Mouse (Mus musculus) limb, embryonic 15.5 days (tissue): Measurements from ENCODE around the gene Nsfl1c. TPM values are rescaled to one million over a fixed set of nuclear protein-coding genes. Genes with fewer than 3 reads are reported as not detected.
A peak's percentile ranks its signal among the peaks of the same experiment; 100 is the strongest.

ENCODE experiments used
- ATAC-seq: fragments of 200-750 bp; cut with Nextera tagmentation; 2 replicates; pipeline ENCODE4 v1.8.0; 2017; ENCODE audit warnings: low read depth, moderate TSS enrichment; ENCODE audit not compliant: insufficient number of reproducible peaks, low FRiP score, low TSS enrichment
- H3K27ac ChIP-seq: fragments of 300-500 bp; sonication (generic); 2 replicates; pipeline ENCODE4 v1.5.1; 2015; ENCODE audit warnings: moderate library complexity, mild to moderate bottlenecking, inconsistent platforms
- H3K27me3 ChIP-seq: fragments of 300-500 bp; sonication (generic); 2 replicates; pipeline ENCODE4 v1.6.1; 2015; ENCODE audit warnings: inconsistent platforms
- H3K36me3 ChIP-seq: fragments of 300-500 bp; sonication (generic); 2 replicates; pipeline ENCODE4 v1.6.1; 2015; ENCODE audit warnings: inconsistent platforms
- H3K4me1 ChIP-seq: fragments of 300-500 bp; sonication (generic); 2 replicates; pipeline ENCODE4 v1.6.1; 2015; ENCODE audit warnings: inconsistent platforms
- H3K4me2 ChIP-seq: fragments of 300-500 bp; sonication (generic); 2 replicates; pipeline ENCODE4 v1.6.1; 2015; ENCODE audit warnings: mild to moderate bottlenecking, inconsistent platforms
- H3K4me3 ChIP-seq: fragments of 300-500 bp; sonication (generic); 2 replicates; pipeline ENCODE4 v1.5.1; 2015; ENCODE audit warnings: mild to moderate bottlenecking, inconsistent platforms
- H3K9ac ChIP-seq: fragments of 300-500 bp; sonication (generic); 2 replicates; pipeline ENCODE4 v1.6.1; 2015; ENCODE audit warnings: inconsistent platforms
- H3K9me3 ChIP-seq: fragments of 300-500 bp; sonication (generic); 2 replicates; pipeline ENCODE4 v1.6.1; 2016; ENCODE audit warnings: inconsistent platforms
- WGBS: fragments of 180-500 bp; shearing (Covaris S2); methylation state at CpG from one replicate; pipeline ENCODE4 v1.1.7; 2015; 5-methylcytosine and 5-hydroxymethylcytosine counted together
- polyA plus RNA-seq: library from polyadenylated mRNA; unstranded; fragments of >200 nt; fragmentation: Nextera tagmentation; extraction: Ambion mirVana; gene quantifications from 2 replicates; pipeline ENCODE4 v1.2.1, GENCODE M21; 2015

The Nsfl1c gene
- polyA plus RNA-seq, 1 experiment from 2014 or later: 232 TPM

DNA sequence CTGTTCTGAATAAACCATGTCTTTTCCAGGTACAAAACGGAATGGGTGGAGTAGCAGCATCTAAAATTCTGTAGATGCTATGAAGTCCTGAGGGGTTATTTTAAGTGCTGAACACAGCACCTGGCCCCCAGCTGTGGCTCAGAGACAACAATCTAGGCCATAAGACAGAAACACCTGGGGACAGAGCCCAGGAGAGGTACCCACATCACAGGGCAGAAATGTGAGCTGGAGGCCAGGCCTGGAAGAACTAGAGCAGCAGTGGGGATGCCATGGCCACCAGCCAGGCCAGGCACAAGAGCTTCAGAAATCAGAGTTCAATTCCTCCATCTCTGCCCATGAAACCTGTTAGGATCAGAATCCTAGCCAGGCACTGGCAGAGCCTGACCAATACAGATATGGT, 34.1 kb downstream of the Nsfl1c start:
- H3K27me3 ChIP-seq: no peaks in the 10 kb centered on the region
- H3K27ac ChIP-seq: no peak overlapping the region
- no peak overlapping the region for H3K4me2 ChIP-seq
- no peaks in the 10 kb centered on the region for H3K4me1 ChIP-seq
- no peak overlapping the region for H3K4me3 ChIP-seq
- H3K9me3 ChIP-seq: no peaks in the 10 kb centered on the region
- 71% methylated on average over 1 of the region's 1 CpGs for WGBS
- ATAC-seq: no peak
- no peak overlapping the region for H3K9ac ChIP-seq
- H3K36me3 ChIP-seq: no peaks in the 10 kb centered on the region

DNA sequence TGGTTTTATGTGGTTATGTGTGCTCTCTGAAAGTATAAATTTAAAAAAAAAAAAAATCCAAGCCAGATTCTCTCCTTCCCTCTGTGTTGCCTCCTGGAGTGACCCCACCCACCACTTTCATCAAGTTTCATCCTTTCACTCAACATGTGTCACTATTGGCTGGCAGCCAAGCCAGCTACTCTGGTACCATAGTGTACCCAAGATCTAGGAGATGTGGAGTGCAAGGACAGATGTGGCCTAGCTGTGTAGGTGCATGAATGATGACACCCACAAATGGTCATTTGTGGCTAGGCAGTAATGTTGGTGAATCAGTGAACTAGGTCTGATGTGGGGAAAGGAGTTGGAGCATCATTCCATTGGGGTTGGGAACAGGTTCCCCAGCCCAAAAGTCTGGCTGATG, 35.2 kb downstream of the Nsfl1c start:
- no peak for ATAC-seq
- H3K4me2 ChIP-seq: no peak overlapping the region

DNA sequence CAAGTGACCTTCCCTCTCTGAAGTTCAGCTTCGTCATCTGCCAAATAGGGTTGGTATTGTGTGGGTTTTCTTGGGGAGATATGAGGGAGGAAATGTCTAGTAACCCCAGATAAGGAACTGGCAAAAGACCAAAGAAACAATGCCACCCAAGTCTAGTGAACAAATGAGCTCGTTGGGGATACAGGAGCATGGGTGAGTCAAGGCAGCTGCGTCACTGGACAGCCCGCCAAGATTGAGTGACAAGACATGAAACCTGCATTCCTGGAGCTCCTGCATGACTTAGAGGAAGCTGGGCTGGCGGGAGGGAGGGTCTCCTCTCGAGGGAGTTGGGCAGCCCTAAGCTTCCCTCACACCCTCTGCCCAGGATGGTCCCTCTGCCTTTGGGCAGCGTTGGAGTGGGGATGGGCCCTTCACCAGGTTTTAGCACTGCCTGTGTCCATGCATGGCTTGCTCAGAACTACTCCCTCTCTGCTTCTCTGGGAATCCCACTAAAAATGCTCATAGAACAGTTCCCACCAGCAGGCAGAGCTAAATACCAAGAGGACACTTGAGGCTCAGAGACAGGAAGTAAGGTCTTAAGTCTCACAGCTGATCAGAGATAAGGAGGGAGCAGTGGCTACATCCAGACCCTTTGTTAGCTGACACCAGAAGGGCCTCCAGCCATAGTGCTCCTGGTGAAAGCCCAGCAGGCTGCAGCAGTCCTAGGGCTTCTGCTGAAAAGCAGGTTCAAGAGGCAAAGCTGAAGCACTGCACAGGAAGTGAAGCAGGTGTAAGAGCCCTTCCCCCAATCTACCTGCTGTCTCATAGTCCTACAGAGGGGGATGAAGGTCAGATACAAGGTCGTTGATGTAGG, 36.6 kb downstream of the Nsfl1c start:
- ATAC-seq: no peak
- H3K4me3 ChIP-seq: no peak overlapping the region
- H3K36me3 ChIP-seq: no peaks in the 10 kb centered on the region
- WGBS: 47% methylated on average over 8 of the region's 8 CpGs
- H3K9me3 ChIP-seq: no peaks in the 10 kb centered on the region
- H3K9ac ChIP-seq: no peak overlapping the region
- no peaks in the 10 kb centered on the region for H3K27me3 ChIP-seq
- H3K27ac ChIP-seq: no peak overlapping the region
- H3K4me2 ChIP-seq: no peak overlapping the region
- no peaks in the 10 kb centered on the region for H3K4me1 ChIP-seq

More for the DNA sequence above, 35.2 kb downstream of the Nsfl1c start:
- H3K9me3 ChIP-seq: no peaks in the 10 kb centered on the region
- no peak overlapping the region for H3K27ac ChIP-seq
- H3K4me3 ChIP-seq: no peak overlapping the region
- no peaks in the 10 kb centered on the region for H3K27me3 ChIP-seq
- no peaks in the 10 kb centered on the region for H3K4me1 ChIP-seq
- H3K9ac ChIP-seq: no peak overlapping the region
- no peaks in the 10 kb centered on the region for H3K36me3 ChIP-seq

DNA sequence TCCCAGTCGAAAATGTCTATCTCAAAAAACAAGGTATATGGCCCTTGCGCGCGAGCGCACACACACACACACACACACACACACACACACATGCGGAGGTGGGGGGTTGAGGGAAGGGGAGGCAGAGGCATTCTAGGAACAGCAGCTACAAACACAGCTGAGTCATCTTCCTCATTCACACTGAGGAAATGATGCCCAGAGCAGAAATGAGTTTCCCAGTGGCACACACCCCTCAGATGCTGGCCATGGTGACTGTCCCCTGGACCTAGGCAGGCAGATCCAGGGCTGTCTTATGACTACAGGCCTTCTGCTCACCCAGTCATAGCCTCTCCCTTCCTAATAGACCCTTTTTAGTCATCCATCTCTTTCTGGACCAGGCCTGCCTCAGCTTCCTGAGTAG, 39.6 kb downstream of the Nsfl1c start:
- Histone ChIP-seq H3K4me1 (no peaks in the 10 kb centered on the region), H3K27ac (no peak overlapping the region), H3K36me3 (no peaks in the 10 kb centered on the region), H3K4me3 (no peak overlapping the region), H3K4me2 (no peak overlapping the region), H3K27me3 (no peaks in the 10 kb centered on the region), H3K9ac (no peak overlapping the region), H3K9me3 (no peaks in the 10 kb centered on the region)
- 77% methylated on average over 6 of the region's 6 CpGs for WGBS
- no peak for ATAC-seq

DNA sequence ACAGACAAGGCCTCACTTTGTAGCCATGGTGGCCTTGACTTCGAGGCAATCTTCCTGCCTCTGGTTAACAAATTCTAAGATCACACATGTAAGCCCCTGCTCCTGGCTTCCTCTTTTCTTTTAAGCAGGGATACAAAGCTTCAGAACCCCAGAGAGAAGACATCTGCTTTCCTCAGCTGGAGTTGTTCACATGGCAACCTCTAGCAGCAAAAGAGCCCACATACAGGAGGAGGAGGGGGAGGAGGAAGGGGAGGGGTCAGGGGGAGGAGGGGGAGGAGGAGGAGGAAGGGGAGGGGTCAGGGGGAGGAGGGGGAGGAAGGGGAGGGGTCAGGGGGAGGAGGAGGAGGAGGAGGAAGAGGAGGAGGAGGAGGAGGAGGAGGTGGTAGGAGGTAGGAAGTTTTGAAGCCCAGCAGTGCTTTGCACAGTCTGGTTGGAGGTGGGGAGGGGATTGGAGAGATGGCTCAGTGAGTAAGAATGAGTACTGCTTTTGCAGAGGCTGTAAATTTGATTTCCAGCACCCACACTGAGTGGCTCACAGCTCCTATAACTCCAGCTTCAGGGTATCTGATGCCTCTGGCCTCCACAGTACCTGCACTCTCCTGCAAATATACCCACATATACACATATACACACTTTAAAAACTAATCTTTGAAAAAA, 42.1 kb downstream of the Nsfl1c start:
- H3K4me1 ChIP-seq: no peaks in the 10 kb centered on the region
- H3K4me2 ChIP-seq: no peak overlapping the region
- no peak overlapping the region for H3K4me3 ChIP-seq
- ATAC-seq: no peak
- 0 out of 2 replicates have a peak overlapping the region, but pooled peaks have one; percentile 22 for H3K27ac ChIP-seq
- H3K9me3 ChIP-seq: no peaks in the 10 kb centered on the region
- H3K27me3 ChIP-seq: no peaks in the 10 kb centered on the region
- no peak overlapping the region for H3K9ac ChIP-seq
- H3K36me3 ChIP-seq: no peaks in the 10 kb centered on the region
- WGBS: 86% methylated on average over 1 of the region's 1 CpGs

DNA sequence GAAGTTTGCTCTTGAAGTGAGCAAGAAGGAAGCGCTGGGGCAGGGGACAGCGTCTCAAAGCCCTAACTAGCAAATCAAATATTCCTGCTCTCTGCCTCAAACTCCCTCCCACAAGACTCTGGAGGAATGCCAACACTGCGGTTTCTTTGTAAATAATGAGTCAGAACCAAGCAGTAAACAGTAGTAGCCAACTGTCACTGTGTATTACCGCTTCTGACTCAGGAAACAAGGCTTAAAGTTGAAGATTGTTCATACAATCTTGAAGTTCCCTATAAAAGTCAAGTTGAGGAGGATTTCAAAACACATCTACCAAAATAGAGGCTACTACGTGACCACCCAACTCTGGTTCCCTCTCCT, 42.6 kb downstream of the Nsfl1c start:
- Histone ChIP-seq H3K27ac (0 out of 2 replicates have a peak overlapping the region, but pooled peaks have one; percentile 22), H3K4me3 (no peak overlapping the region), H3K36me3 (no peaks in the 10 kb centered on the region), H3K9me3 (no peaks in the 10 kb centered on the region), H3K9ac (no peak overlapping the region), H3K4me2 (no peak overlapping the region), H3K4me1 (peaks cover 3% of the 10 kb centered on the region; the same call in 1 of the 2 replicates), H3K27me3 (no peaks in the 10 kb centered on the region)
- no peak for ATAC-seq
- 62% methylated on average over 5 of the region's 5 CpGs for WGBS

DNA sequence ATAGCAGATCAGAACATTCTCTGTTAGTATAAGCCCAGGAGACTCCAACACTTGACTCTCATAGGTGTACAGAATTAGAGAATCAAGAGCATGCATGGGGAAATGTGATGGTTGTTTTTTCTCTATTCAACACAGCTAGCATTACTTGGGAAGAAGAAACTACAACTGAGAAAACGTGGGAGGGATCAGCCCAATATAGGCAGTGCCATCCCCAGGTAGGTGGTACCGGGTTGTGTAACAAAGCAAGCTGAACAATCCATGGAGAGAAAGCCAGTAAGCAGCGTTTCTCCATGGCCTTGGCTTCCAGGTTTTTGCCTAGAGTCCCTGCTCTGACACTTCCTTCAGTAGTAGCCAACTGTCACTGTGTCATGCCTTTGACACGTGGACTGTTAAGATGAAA, 44.7 kb downstream of the Nsfl1c start:
- Histone ChIP-seq H3K4me1 (peaks cover 10% of the 10 kb centered on the region; the same call in 1 of the 2 replicates), H3K9ac (no peak overlapping the region), H3K27me3 (no peaks in the 10 kb centered on the region), H3K27ac (no peak overlapping the region), H3K4me3 (no peak overlapping the region), H3K9me3 (no peaks in the 10 kb centered on the region), H3K4me2 (no peak overlapping the region), H3K36me3 (no peaks in the 10 kb centered on the region)
- no peak for ATAC-seq
- WGBS: 63% methylated on average over 4 of the region's 4 CpGs

DNA sequence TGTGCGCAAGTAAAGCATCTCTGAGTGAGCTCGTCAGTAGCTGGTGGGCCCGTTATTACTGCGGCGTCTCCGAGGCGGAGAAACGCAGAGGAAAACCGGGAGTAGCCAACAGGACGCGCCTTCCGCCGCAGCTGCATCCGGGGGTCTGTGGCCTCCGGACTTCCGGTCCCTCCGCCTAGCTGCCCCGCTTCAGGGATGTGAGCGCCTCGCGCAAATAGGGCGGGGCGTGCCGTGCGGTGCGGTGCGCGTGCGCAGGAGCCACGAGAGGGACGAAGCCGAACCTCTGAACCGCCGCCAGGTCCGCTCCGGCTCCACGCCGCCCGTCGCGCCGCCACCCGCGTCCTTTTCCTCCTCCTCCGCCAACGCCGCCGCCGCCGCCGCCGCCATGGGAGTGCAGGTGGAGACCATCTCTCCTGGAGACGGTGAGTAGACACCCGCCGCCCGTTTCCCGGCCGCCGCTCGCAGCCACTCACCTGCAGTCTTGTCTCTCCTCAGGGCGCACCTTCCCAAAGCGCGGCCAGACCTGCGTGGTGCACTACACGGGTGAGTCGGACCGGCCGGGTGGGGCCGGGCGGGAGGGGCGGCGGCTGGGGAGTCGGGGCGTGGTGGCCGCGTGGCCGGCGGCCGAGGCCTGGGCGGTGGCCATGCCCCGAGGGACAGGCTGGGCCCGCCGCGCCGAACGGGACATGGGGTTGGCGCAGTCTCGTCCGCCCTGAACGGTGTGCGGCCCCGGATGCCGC, 48.5 kb downstream of the Nsfl1c start, which contains the start of gene Fkbp1a:
Gene Fkbp1a (plus strand): TSS at position 161 of the 740 bp plus-strand sequence.
- H3K4me3 ChIP-seq: peak within 1 kb of the TSS; percentile 94
- H3K4me2 ChIP-seq: peak within 1 kb of the TSS; percentile 67
- H3K27me3 ChIP-seq: no peaks in the 10 kb centered on the region
- H3K9ac ChIP-seq: peak within 1 kb of the TSS; percentile 99
- WGBS: 0% methylated on average over 66 of the region's 93 CpGs
- H3K27ac ChIP-seq: peak within 1 kb of the TSS; percentile 94
- H3K4me1 ChIP-seq: peaks cover 29% of the 10 kb centered on the region
- peak; percentile 94 for ATAC-seq
- H3K9me3 ChIP-seq: no peaks in the 10 kb centered on the region
- peaks cover 29% of the 10 kb centered on the region for H3K36me3 ChIP-seq

DNA sequence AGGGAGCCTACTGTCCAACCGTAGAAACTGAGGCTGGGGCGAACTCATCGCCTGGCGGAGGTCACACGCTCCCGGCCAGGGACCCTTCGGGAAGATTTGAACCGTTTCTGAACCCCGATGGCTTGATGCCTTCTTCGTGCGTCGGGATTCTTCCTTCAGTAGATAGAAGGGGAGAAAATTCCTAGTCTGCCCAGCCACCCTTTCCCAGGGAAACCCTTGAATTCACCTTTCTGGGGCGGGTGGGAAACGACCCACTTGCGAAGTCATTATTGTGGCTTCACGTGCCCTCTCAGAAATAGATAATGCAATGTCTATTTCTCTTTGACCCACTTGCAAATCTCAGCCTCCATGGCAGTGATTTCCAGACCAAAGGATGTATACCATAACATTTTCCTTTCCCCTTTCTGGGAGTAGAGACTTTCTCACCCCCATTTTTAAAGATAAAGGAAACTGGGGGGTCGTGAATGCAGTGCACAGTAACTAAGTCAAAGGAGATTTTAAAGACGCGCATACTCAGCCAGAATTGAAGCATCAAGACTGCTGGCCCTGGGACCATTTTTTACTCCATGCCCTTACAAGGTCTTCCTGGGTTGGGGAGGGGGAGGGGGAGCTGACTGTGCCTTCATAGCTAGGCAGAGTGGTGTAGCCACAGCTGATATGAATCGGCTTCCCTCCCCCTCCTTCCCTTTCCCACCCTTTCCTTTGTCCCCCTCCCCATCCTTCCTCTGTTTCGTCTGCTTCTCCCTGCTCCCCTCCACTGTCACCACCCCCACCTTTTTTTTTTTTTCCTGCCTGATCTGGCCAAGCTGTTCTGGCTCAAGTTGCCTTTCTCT, 49.3 kb downstream of the Nsfl1c start:
- under 1% methylated on average over 20 of the region's 21 CpGs for WGBS

DNA sequence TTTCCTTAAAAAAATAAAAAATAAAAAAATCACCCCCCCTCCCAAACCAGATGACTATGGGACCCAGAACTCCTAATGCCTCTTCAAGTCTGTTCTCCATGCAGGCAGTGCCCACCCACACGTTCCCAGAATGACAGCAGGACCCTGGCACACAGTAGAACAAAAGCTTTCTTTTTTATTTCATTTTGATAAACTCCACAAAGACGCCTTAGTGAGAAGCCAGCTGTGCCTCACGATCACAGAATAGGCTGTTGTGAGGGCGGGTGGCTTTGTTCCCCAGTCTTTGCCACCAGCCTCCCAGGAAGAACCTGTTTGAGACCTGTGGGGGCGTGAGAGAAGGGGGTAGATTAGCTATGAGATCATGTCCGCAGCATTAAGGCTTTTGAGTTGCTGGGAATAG, 50.7 kb downstream of the Nsfl1c start:
- 77% methylated on average over 6 of the region's 6 CpGs for WGBS
- Histone ChIP-seq H3K4me2 (no peak overlapping the region), H3K9ac (no peak overlapping the region), H3K4me3 (no peak overlapping the region), H3K9me3 (no peaks in the 10 kb centered on the region), H3K36me3 (peaks cover 47% of the 10 kb centered on the region), H3K4me1 (peaks cover 29% of the 10 kb centered on the region), H3K27ac (no peak overlapping the region), H3K27me3 (no peaks in the 10 kb centered on the region)
- ATAC-seq: no peak

More for the DNA sequence above, 49.3 kb downstream of the Nsfl1c start:
- Histone ChIP-seq H3K4me2 (peak overlapping the region; percentile 67), H3K27ac (peak overlapping the region; percentile 94), H3K9me3 (no peaks in the 10 kb centered on the region), H3K36me3 (peaks cover 36% of the 10 kb centered on the region), H3K27me3 (no peaks in the 10 kb centered on the region), H3K4me1 (peaks cover 29% of the 10 kb centered on the region), H3K9ac (peak overlapping the region; percentile 99), H3K4me3 (peak overlapping the region; percentile 94)
- no peak for ATAC-seq

DNA sequence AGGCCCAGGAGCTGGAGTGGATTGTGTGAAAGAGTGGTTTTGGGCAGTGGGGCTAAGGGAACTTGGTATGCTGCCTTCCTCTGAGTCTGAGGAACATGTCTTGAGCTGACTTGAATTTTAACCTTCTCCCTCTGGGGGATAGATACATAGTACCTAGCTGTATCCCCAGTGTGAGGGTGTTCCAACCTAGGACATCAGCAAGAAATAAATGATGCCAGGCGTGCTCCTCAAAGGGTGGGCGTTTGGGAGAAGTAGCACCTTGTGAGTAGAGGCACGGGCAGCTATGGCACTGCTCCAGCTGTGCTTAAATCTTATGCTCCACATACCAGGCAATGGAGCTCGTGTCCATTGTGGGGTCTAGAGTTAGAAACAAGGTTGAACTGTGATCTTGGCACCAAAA, 52.6 kb downstream of the Nsfl1c start:
- Histone ChIP-seq H3K9me3 (no peaks in the 10 kb centered on the region), H3K4me2 (no peak overlapping the region), H3K27ac (no peak overlapping the region), H3K9ac (no peak overlapping the region), H3K4me3 (no peak overlapping the region), H3K27me3 (no peaks in the 10 kb centered on the region), H3K4me1 (peaks cover 26% of the 10 kb centered on the region), H3K36me3 (peaks cover 62% of the 10 kb centered on the region)
- no peak for ATAC-seq
- WGBS: 94% methylated on average over 4 of the region's 4 CpGs
